Mouse (Mus musculus): ENCODE data around the gene Krt1. TPM values are rescaled to one million over a fixed set of nuclear protein-coding genes. Genes with fewer than 3 reads are reported as not detected.

Gene Krt1
- polyA plus RNA-seq, 1 experiment from 2014 or later: 0.76 TPM

DNA sequence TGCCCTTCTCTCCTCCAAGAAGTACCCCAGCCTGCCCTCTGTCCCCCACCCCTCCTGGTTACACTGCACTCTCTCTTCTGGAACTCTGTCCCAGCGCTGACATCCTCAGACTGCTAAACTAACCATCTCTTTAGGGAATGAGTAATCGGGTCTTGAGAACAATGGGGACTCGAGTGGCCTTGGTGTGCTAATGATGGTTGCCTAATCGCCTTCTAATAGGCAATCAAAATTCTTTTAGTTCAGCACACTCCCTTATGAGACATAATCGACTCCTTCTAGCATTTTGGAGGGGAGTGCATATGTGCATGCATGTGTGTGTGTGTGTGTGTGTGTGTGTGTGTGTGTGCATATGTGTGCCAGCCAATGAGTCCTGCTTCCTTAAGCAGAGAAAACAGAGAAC lies 2.0 kb upstream of the Krt1 start:
- Histone ChIP-seq H3K36me3 (ENCODE audit: insufficient read depth) (no peaks in the 10 kb centered on the region), H3K4me1 (ENCODE audit: insufficient read depth) (no peaks in the 10 kb centered on the region), H3K4me2 (no peak overlapping the region), H3K27me3 (ENCODE audit: insufficient read depth, low read length) (0 out of 2 replicates have a peak, but pooled peaks cover 5% of the 10 kb centered on the region), H3K27ac (ENCODE audit: low read depth) (no peak overlapping the region), H3K4me3 (ENCODE audit: low read depth, low read length) (no peak overlapping the region), H3K9ac (no peak overlapping the region), H3K9me3 (ENCODE audit: low read depth, low read length) (no peaks in the 10 kb centered on the region)
- no peak for DNase-seq
- WGBS: 42% methylated on average over 5 of the region's 5 CpGs
- no peak for ATAC-seq (ENCODE audit: insufficient read depth)
- TF ChIP-seq CTCF (IDR thresholded peaks at IDR 0.05; ENCODE audit: low read depth): no peak

DNA sequence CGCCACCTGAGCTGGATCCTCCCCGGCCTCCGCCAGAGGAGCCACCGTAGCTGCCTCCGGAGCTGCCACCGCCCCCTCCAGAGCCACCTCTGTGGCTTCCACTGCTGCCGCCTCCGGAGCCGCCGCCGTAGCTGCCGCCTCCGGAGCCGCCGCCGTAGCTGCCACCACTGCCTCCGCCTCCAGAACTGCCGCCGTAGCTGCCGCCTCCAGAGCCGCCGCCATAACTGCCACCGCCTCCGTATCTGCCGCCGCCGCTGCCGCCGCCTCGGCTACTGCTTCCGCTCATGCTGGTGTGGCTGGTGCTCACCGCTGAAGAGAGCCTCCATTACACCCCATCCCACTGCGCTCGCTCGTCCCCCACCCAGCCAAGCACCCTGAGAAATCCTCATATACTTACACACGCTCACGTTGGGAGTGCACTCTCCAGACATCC lies 4.6 kb downstream of the Krt1 start:
- ATAC-seq (ENCODE audit: insufficient read depth) (peak; percentile 63), DNase-seq (peak; percentile 63)
- no peak overlapping the region for H3K27ac ChIP-seq (ENCODE audit: low read depth)
- peaks cover 6% of the 10 kb centered on the region; the same call in 1 of the 2 replicates for H3K27me3 ChIP-seq (ENCODE audit: insufficient read depth, low read length)
- no peaks in the 10 kb centered on the region for H3K4me1 ChIP-seq (ENCODE audit: insufficient read depth)
- peak overlapping the region; percentile 45 for H3K4me3 ChIP-seq (ENCODE audit: low read depth, low read length)
- no peak for TF ChIP-seq CTCF (IDR thresholded peaks at IDR 0.05; ENCODE audit: low read depth)
- H3K9ac ChIP-seq: peak overlapping the region; percentile 53
- no peaks in the 10 kb centered on the region for H3K36me3 ChIP-seq (ENCODE audit: insufficient read depth)
- under 1% methylated on average over 36 of the region's 37 CpGs for WGBS
- peak overlapping the region; percentile 87 for H3K4me2 ChIP-seq
- no peaks in the 10 kb centered on the region for H3K9me3 ChIP-seq (ENCODE audit: low read depth, low read length)

DNA sequence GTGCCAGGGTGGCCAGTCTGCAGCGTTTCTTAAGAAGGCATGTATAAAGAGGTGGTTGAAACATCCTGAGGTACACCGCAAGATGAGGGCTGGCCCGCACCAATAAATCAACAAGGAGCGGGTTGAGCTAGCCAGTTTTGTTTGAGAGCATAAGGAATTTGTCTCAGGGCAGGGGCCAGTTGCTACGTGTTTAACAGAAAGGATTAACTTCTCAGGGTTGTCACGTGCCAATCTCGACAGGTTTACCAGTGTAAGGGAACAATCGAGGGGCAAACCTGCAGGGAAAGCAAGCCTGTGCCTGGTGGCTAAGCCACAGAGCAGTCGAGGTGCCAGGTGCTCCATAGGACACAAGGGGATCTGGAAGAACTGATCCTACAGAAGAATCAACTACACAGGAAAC lies 7.4 kb downstream of the Krt1 start:
- Histone ChIP-seq H3K27me3 (ENCODE audit: insufficient read depth, low read length) (peaks cover 6% of the 10 kb centered on the region; the same call in 1 of the 2 replicates), H3K27ac (ENCODE audit: low read depth) (no peak overlapping the region), H3K4me1 (ENCODE audit: insufficient read depth) (no peaks in the 10 kb centered on the region), H3K4me3 (ENCODE audit: low read depth, low read length) (no peak overlapping the region), H3K4me2 (no peak overlapping the region), H3K9me3 (ENCODE audit: low read depth, low read length) (no peaks in the 10 kb centered on the region), H3K9ac (no peak overlapping the region), H3K36me3 (ENCODE audit: insufficient read depth) (no peaks in the 10 kb centered on the region)
- DNase-seq: peak; percentile 2
- WGBS: 48% methylated on average over 9 of the region's 9 CpGs
- no peak for ATAC-seq (ENCODE audit: insufficient read depth)
- no peak for TF ChIP-seq CTCF (IDR thresholded peaks at IDR 0.05; ENCODE audit: low read depth)

DNA sequence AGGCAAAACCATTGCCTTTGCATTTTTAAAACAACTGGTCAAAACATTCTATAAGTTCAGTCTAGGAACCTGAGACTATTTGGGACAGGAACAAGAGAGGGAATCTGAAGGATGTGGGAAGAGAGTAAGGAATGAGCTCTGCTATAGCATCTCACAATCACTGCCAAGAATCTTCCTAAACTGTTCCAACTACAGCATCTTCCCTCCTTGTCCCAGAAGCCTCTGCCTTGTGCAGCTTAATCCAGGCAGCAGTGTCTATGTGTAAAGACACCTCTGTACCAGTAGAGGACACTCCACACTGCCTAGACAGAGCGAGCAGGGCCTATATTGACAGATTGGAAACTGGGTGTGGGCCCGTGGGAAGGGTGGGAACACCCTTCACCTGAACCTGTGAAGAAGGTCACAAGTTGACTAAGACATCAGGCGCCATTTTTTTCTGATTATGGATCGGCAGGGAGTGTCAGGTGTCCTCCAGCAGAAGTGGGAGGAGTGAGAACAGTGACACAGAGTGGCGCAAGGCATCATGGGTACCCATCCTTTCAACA lies 15.7 kb downstream of the Krt1 start:
- no peak for DNase-seq
- no peaks in the 10 kb centered on the region for H3K9me3 ChIP-seq (ENCODE audit: low read depth, low read length)
- no peak overlapping the region for H3K4me2 ChIP-seq
- no peaks in the 10 kb centered on the region for H3K36me3 ChIP-seq (ENCODE audit: insufficient read depth)
- no peak overlapping the region for H3K9ac ChIP-seq
- no peak for ATAC-seq (ENCODE audit: insufficient read depth)
- TF ChIP-seq CTCF (IDR thresholded peaks at IDR 0.05; ENCODE audit: low read depth): peak; percentile 16
- no peak overlapping the region for H3K4me3 ChIP-seq (ENCODE audit: low read depth, low read length)
- no peaks in the 10 kb centered on the region for H3K27me3 ChIP-seq (ENCODE audit: insufficient read depth, low read length)
- H3K4me1 ChIP-seq (ENCODE audit: insufficient read depth): no peaks in the 10 kb centered on the region
- 52% methylated on average over 5 of the region's 5 CpGs for WGBS
- H3K27ac ChIP-seq (ENCODE audit: low read depth): no peak overlapping the region

DNA sequence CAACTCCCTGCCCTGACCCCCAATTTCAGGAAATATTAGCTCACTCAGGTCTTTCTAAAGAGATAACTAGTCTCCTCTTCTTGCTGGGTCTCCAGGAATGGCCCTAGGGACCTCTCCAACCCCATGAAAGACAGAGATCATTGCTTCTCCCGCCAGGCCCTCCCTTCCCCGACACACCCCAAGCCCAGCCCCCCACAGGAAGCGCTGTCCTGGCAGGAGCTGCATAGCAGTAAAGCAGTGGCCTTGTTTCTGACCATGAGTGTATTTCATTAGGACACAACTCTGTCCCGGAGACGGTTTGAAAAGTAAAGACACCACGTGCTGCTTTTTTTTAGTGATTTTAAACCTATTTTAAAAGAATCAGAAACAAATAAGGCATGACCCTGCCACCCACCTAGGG lies 17.5 kb downstream of the Krt1 start:
- 19% methylated on average over 6 of the region's 6 CpGs for WGBS
- no peak overlapping the region for H3K4me3 ChIP-seq (ENCODE audit: low read depth, low read length)
- no peaks in the 10 kb centered on the region for H3K36me3 ChIP-seq (ENCODE audit: insufficient read depth)
- ATAC-seq (ENCODE audit: insufficient read depth) (no peak), DNase-seq (no peak)
- no peak overlapping the region for H3K9ac ChIP-seq
- no peak overlapping the region for H3K27ac ChIP-seq (ENCODE audit: low read depth)
- H3K4me2 ChIP-seq: no peak overlapping the region
- H3K9me3 ChIP-seq (ENCODE audit: low read depth, low read length): no peaks in the 10 kb centered on the region
- H3K4me1 ChIP-seq (ENCODE audit: insufficient read depth): no peaks in the 10 kb centered on the region
- no peaks in the 10 kb centered on the region for H3K27me3 ChIP-seq (ENCODE audit: insufficient read depth, low read length)
- no peak for TF ChIP-seq CTCF (IDR thresholded peaks at IDR 0.05; ENCODE audit: low read depth)

DNA sequence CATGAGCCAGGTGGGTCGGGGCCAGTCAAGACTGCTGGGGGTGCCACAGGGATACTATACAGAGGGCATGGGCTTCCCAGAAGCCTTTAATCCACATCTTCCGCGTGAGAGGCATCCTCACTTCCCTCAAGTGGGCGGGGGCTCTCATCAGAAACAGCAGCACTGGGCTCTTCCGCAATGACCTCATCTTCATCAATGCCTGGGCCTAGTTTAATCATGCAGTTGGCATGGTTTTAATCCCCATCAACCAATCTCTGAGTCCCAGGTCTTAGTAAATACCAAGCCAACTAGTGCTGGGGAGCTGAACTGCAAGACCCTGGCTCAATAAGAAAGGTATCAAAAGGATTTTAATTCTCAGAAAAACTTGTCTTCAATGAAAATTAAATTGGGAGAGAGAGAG lies 21.2 kb downstream of the Krt1 start:
- H3K36me3 ChIP-seq (ENCODE audit: insufficient read depth): no peaks in the 10 kb centered on the region
- no peaks in the 10 kb centered on the region for H3K4me1 ChIP-seq (ENCODE audit: insufficient read depth)
- 62% methylated on average over 5 of the region's 5 CpGs for WGBS
- no peak overlapping the region for H3K4me3 ChIP-seq (ENCODE audit: low read depth, low read length)
- no peak for DNase-seq
- no peak overlapping the region for H3K4me2 ChIP-seq
- H3K9ac ChIP-seq: no peak overlapping the region
- no peak overlapping the region for H3K27ac ChIP-seq (ENCODE audit: low read depth)
- no peaks in the 10 kb centered on the region for H3K9me3 ChIP-seq (ENCODE audit: low read depth, low read length)
- no peak for ATAC-seq (ENCODE audit: insufficient read depth)
- no peak for TF ChIP-seq CTCF (IDR thresholded peaks at IDR 0.05; ENCODE audit: low read depth)
- no peaks in the 10 kb centered on the region for H3K27me3 ChIP-seq (ENCODE audit: insufficient read depth, low read length)

DNA sequence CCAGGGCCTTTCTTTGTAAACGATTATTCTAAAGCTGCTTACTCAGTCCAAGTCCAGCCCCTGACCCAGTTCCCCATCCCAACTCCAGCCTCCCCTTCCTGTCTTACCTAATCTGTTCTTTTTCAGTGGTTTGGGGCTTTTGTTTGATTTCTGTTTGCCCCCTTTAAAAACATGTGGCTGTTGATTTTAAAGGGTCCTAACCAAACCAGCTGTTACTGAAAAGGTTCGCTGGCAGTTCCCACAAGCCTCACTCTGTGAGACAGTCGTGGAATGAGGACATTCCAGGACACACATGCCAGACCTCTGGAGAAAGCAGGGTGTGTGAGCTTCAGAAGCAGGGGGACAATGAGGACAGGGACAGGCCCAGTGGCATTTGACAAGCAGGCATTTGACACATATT lies 28.8 kb downstream of the Krt1 start:
- no peaks in the 10 kb centered on the region for H3K4me1 ChIP-seq (ENCODE audit: insufficient read depth)
- no peaks in the 10 kb centered on the region for H3K9me3 ChIP-seq (ENCODE audit: low read depth, low read length)
- H3K9ac ChIP-seq: no peak overlapping the region
- no peak for DNase-seq
- H3K4me3 ChIP-seq (ENCODE audit: low read depth, low read length): no peak overlapping the region
- no peak for ATAC-seq (ENCODE audit: insufficient read depth)
- H3K27me3 ChIP-seq (ENCODE audit: insufficient read depth, low read length): no peaks in the 10 kb centered on the region
- H3K36me3 ChIP-seq (ENCODE audit: insufficient read depth): no peaks in the 10 kb centered on the region
- H3K27ac ChIP-seq (ENCODE audit: low read depth): no peak overlapping the region
- 15% methylated on average over 3 of the region's 3 CpGs for WGBS
- no peak overlapping the region for H3K4me2 ChIP-seq
- TF ChIP-seq CTCF (IDR thresholded peaks at IDR 0.05; ENCODE audit: low read depth): no peak

DNA sequence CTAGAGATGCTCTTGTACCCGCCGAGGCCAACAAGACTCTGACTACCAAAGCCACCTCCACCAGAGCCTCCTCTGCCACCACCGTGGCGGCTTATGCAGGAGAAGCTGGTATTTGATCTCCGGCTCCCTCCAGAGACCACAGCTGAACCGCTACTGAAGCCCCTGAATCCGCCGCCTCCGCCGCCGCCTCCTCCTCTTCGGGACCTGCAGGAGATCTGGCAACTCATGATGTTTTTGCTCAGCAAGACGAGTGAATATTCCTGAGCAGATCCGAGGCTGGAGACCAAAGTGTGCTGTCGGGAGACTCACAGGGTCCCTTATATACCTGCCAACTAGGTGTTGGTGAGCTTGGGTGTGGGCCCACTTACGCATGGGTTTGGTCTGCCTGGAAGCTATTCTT lies 32.7 kb downstream of the Krt1 start, which contains the start of gene Krt2:
Krt2 (minus strand) TSS at position 295 of the 400 bp plus-strand sequence.
- Histone ChIP-seq H3K9ac (no peak within 1 kb of the TSS), H3K4me1 (ENCODE audit: insufficient read depth) (no peaks in the 10 kb centered on the region), H3K4me3 (ENCODE audit: low read depth, low read length) (no peak within 1 kb of the TSS), H3K27me3 (ENCODE audit: insufficient read depth, low read length) (no peaks in the 10 kb centered on the region), H3K36me3 (ENCODE audit: insufficient read depth) (no peaks in the 10 kb centered on the region), H3K27ac (ENCODE audit: low read depth) (no peak within 1 kb of the TSS), H3K9me3 (ENCODE audit: low read depth, low read length) (no peaks in the 10 kb centered on the region), H3K4me2 (no peak within 1 kb of the TSS)
- ATAC-seq (ENCODE audit: insufficient read depth) (no peak), DNase-seq (no peak)
- no peak for TF ChIP-seq CTCF (IDR thresholded peaks at IDR 0.05; ENCODE audit: low read depth)
- 67% methylated on average over 16 of the region's 16 CpGs for WGBS
